Mouse (Mus musculus) kidney, embryonic 15.5 days (tissue): Measurements from ENCODE around the gene Ing1. TPM values are rescaled to one million over a fixed set of nuclear protein-coding genes. Genes with fewer than 3 reads are reported as not detected.
A peak's percentile ranks its signal among the peaks of the same experiment; 100 is the strongest.
"Not testable (repeated sequence)": the region's sequence is repeated elsewhere in the genome, so short reads cannot be mapped to it uniquely, and the experiment has no call there.

Source experiments
- ATAC-seq: fragments of 200-750 bp; cut with Nextera tagmentation; replicated peaks from 2 replicates; pipeline ENCODE4 v1.8.0; 2017; ENCODE audit warnings: moderate TSS enrichment; ENCODE audit not compliant: low FRiP score
- H3K27ac ChIP-seq: fragments of 300-500 bp; sonication (generic); 2 replicates; pipeline ENCODE4 v1.5.1; 2015; ENCODE audit warnings: mild to moderate bottlenecking, inconsistent platforms
- H3K27me3 ChIP-seq: fragments of 300-500 bp; sonication (generic); 2 replicates; pipeline ENCODE4 v1.6.1; 2015; ENCODE audit warnings: inconsistent platforms
- H3K36me3 ChIP-seq: fragments of 300-500 bp; sonication (generic); 2 replicates; pipeline ENCODE4 v1.6.1; 2015; ENCODE audit warnings: inconsistent platforms
- H3K4me1 ChIP-seq: fragments of 300-500 bp; sonication (generic); 2 replicates; pipeline ENCODE4 v1.6.1; 2015; ENCODE audit warnings: inconsistent platforms
- H3K4me2 ChIP-seq: fragments of 300-500 bp; sonication (generic); 2 replicates; pipeline ENCODE4 v1.6.1; 2015; ENCODE audit warnings: moderate library complexity, mild to moderate bottlenecking, inconsistent platforms
- H3K4me3 ChIP-seq: fragments of 300-500 bp; sonication (generic); replicated peaks from 2 replicates; pipeline ENCODE4 v1.5.1; 2015; ENCODE audit warnings: mild to moderate bottlenecking, inconsistent platforms
- H3K9ac ChIP-seq: fragments of 300-500 bp; sonication (generic); 2 replicates; pipeline ENCODE4 v1.6.1; 2015; ENCODE audit warnings: mild to moderate bottlenecking, inconsistent platforms
- H3K9me3 ChIP-seq: fragments of 300-500 bp; sonication (generic); replicated peaks from 2 replicates; pipeline ENCODE4 v1.6.1; 2016; ENCODE audit warnings: inconsistent platforms
- WGBS: fragments of 180-500 bp; shearing (Covaris S2); methylation state at CpG from one replicate; pipeline ENCODE4 v1.1.7; 2015; ENCODE audit warnings: mixed read lengths; 5-methylcytosine and 5-hydroxymethylcytosine counted together
- polyA plus RNA-seq: library from polyadenylated mRNA; unstranded; fragments of >200 nt; fragmentation: Nextera tagmentation; extraction: Ambion mirVana; gene quantifications from 2 replicates; pipeline ENCODE4 v1.2.1, GENCODE M21; 2015

Ing1 gene
- polyA plus RNA-seq, 1 experiment from 2014 or later = 36.9 TPM

DNA sequence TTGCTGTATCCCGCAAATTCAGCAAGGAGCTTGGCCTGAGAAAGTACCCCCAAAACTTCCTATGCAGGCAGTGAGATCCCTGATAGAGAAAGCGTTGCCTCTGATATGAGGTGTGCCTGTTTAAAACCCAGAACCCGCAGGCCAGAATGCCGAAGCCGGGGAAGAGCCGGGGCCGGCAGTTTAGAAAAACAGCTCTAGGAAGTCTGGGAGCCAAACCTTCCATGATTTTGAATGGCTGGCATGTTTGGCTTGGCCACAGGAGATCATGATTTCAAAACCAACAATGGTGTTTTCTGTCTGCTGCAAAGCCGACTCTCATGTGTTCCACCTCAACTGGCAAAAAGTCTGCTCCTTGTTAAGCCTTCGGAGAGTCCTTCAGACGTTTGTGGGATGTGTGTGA is 3.0 kb upstream of the Ing1 start:
- no peak overlapping the region for H3K4me2 ChIP-seq
- peaks cover 14% of the 10 kb centered on the region for H3K36me3 ChIP-seq
- ATAC-seq = no peak
- H3K4me1 ChIP-seq = peaks cover 24% of the 10 kb centered on the region
- no peak overlapping the region for H3K4me3 ChIP-seq
- H3K27me3 ChIP-seq = no peaks in the 10 kb centered on the region
- 71% methylated on average over 10 of the region's 10 CpGs for WGBS
- H3K27ac ChIP-seq = no peak overlapping the region
- no peaks in the 10 kb centered on the region for H3K9me3 ChIP-seq
- no peak overlapping the region for H3K9ac ChIP-seq

DNA sequence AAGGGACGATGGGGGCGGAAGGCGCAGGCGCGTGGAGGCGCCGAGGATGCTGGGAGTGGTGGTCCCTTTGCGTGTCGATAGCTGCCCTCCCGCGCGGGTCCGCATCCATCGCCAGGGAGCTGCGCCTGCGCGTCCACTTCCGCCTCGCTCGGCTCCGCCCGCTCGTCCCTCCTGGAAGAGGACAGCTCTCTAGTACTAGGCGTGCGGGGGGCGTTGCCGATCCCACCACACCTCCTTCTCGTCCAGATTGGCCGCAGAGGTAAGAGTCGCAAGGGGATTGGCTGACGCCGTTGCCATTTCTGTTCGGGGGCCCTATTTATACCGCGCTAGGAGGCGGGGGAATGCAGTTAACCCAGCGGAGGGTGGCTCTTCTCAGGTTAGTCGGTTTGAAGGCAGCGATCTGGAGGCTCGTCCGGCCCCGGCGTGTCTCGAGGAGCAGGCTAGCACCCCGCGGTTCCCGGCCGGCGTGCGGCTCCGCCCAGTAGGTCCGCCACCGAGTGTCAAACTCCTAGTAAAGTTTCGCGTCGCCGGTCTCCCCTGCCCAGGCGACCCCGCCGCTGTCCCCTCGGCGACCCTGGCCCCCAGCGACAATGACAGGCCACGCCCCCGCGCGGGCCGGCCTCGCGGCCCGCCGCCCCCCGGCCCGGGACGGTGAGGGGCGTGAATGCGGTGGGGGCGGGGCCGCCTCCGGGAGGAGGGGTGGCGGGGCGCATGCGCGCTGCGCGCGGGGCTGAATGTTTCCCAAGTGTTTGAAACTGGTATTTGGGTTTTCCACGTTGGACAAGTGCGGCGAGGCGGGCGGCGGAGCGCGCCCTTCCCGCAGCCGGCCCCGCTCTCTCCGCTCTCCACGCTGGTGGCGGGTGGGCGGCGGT is 585 bp downstream of the Ing1 start:
- Histone ChIP-seq H3K4me3 (peak overlapping the region; percentile 95), H3K4me1 (peaks cover 31% of the 10 kb centered on the region), H3K9me3 (no peaks in the 10 kb centered on the region), H3K4me2 (peak overlapping the region; percentile 88), H3K27ac (peak overlapping the region; percentile 99), H3K36me3 (no peaks in the 10 kb centered on the region), H3K27me3 (no peaks in the 10 kb centered on the region), H3K9ac (peak overlapping the region; percentile 94)
- WGBS = under 1% methylated on average over 87 of the region's 103 CpGs
- peak; percentile 89 for ATAC-seq

DNA sequence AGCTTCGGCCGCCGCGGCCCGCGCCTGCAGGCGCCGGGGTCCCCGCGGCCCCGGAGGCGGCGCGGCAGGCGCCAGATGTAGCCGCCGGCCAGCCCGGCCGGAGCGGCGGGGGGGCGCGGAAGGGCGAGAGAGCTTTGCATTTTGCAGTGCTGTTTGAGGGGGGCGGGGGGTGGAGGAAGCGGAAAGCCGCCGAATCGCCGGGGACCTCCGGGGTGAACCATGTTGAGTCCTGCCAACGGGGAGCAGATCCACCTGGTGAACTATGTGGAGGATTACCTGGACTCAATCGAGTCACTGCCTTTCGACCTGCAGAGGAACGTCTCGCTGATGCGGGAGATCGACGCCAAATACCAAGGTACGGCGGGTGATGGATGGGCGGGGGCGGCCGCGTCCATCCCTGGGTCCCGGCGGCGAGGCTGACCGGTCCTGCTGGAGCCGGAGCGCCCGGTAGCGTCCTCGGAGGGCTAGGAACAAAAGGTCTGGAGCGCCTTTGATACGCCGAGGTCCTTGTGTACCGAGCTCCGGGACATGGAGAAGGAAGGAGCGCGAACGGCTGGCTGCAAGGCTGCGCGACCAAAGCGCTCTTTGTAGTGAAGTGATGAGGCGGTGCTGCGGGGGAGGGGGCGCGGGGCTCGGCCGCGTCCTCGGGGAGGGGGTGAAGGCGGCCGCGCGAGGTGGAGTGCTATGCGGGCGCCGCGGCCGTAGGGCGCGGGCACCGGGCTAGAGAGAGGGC is 1.5 kb downstream of the Ing1 start:
- H3K36me3 ChIP-seq = peaks cover 8% of the 10 kb centered on the region
- WGBS = under 1% methylated on average over 69 of the region's 85 CpGs
- peak overlapping the region; percentile 99 for H3K27ac ChIP-seq
- H3K27me3 ChIP-seq = no peaks in the 10 kb centered on the region
- peaks cover 28% of the 10 kb centered on the region for H3K4me1 ChIP-seq
- peak overlapping the region; percentile 88 for H3K4me2 ChIP-seq
- peak overlapping the region; percentile 94 for H3K9ac ChIP-seq
- no peak for ATAC-seq
- no peaks in the 10 kb centered on the region for H3K9me3 ChIP-seq
- H3K4me3 ChIP-seq = peak overlapping the region; percentile 95

DNA sequence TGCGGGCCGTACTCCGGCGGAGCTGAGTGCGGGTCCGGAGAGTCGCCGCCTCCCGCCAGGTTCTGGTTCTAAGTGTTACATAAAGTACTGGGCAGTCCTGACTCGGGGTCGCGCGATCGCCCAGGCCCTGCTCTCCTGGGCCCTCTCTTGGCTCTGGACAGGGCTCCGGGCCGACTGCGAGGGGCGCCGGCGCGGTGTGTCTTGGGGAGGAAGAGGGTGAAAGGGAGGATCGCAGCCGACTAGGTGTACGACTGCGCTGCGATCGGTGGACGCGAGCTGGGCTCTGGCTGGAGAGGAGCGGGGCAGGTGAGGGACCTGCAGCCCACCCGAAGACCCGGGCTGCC is 2.0 kb downstream of the Ing1 start:
- peak overlapping the region; percentile 99 for H3K27ac ChIP-seq
- ATAC-seq = peak; percentile 0; the same call in 1 of the 2 replicates
- H3K27me3 ChIP-seq = no peaks in the 10 kb centered on the region
- peak overlapping the region; percentile 95 for H3K4me3 ChIP-seq
- H3K4me1 ChIP-seq = peaks cover 28% of the 10 kb centered on the region
- under 1% methylated on average over 32 of the region's 32 CpGs for whole genome bisulfite sequencing
- H3K9me3 ChIP-seq = no peaks in the 10 kb centered on the region
- peak overlapping the region; percentile 88 for H3K4me2 ChIP-seq
- peaks cover 14% of the 10 kb centered on the region for H3K36me3 ChIP-seq
- peak overlapping the region; percentile 94 for H3K9ac ChIP-seq

DNA sequence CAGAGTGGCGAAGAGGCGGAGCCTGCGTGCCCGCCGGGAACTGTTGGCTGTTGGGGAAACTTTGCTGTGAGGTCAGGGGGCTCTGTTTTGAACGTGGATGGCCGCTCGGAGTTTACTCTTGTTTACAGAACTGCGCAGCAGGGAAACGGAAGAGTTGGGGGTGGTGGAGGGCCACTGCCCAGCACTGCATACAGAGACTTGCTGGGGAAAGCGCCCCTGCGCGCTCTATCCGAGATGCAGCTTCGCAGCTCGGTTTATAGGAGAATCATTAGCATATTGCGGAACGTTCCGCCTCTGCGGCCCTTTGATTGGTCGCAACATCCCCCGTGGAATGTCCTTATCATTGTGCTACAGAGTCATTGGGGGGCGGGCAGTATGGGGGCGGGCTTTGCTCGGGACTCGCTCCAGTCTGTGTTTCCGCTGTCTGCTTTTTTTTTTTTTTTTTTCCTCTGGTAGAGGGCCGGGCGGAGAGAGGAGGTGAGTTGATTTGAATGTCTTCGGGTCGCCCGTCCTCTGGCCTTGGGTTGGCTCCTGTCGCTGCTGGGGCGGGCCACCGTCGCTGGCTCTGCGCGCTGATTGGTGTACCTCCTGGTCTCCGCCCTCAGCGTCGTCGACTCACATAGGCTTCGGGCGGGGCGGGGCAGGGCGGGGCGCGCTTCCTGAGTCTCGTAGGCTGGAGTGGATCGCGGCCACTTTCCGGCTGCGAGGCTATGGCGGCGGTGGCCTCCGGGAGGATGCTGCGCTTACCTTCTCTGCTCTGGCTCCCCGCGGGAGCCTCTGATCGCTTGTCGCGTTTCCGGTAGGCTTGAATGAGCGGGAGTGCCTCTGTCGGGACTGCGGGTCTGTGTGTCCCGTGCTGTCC is 2.6 kb downstream of the Ing1 start:
- H3K4me3 ChIP-seq = peak overlapping the region; percentile 95
- peaks cover 17% of the 10 kb centered on the region for H3K36me3 ChIP-seq
- H3K27ac ChIP-seq = peak overlapping the region; percentile 99
- H3K27me3 ChIP-seq = no peaks in the 10 kb centered on the region
- peak overlapping the region; percentile 88 for H3K4me2 ChIP-seq
- peak overlapping the region; percentile 94 for H3K9ac ChIP-seq
- peak; percentile 85 for ATAC-seq
- WGBS = under 1% methylated on average over 67 of the region's 67 CpGs
- no peaks in the 10 kb centered on the region for H3K9me3 ChIP-seq
- H3K4me1 ChIP-seq = peaks cover 28% of the 10 kb centered on the region

DNA sequence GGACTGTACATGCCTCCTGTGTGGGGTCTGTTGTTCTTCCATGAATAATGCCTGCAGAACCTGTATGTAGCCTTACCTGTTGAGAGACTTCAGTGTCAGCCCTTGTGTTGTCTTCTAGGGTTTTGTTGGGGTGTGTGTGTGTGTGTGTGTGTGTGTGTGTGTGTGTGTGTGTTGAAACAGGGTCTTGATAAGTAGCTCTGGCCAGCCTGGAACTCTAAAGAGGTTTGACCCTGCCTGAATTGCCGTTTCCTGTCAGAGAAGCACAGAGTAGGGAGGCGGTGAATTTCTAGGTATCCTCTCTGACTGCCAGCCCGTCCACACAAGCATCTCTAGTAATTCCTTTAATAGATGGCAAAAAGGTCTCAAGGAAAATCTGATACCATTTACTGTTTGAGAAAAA is 4.1 kb downstream of the Ing1 start:
- Histone ChIP-seq H3K4me3 (peak overlapping the region; percentile 95), H3K4me2 (peak overlapping the region; percentile 88), H3K9me3 (no peaks in the 10 kb centered on the region), H3K4me1 (peaks cover 20% of the 10 kb centered on the region), H3K27me3 (no peaks in the 10 kb centered on the region), H3K9ac (no peak overlapping the region), H3K36me3 (peaks cover 32% of the 10 kb centered on the region), H3K27ac (no peak overlapping the region)
- 57% methylated on average over 3 of the region's 3 CpGs for WGBS
- ATAC-seq = no peak

DNA sequence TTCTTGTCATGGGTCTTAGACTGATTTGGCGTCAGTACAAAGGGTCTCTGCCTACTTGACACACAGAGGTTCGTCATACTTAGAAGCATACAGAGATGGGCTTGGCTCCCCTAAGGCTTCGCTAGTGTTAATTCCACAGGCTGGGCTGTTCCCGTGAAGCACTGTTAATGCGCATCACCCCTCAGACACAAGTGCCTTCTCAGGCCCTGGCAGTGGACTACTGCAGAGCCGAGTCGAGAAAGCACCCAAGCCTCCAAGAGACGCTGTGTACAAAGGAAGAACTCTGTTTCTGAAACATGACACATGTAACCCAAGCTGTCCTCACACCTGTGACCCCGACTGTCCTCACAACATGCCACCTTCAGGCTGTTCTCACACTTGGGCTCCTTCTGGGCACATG is 4.8 kb downstream of the Ing1 start:
- H3K4me2 ChIP-seq = no peak overlapping the region
- H3K9ac ChIP-seq = no peak overlapping the region
- ATAC-seq = no peak
- H3K4me3 ChIP-seq = no peak overlapping the region
- 66% methylated on average over 9 of the region's 9 CpGs for WGBS
- no peaks in the 10 kb centered on the region for H3K9me3 ChIP-seq
- no peak overlapping the region for H3K27ac ChIP-seq
- H3K36me3 ChIP-seq = peaks cover 39% of the 10 kb centered on the region
- H3K27me3 ChIP-seq = no peaks in the 10 kb centered on the region
- peaks cover 17% of the 10 kb centered on the region for H3K4me1 ChIP-seq

DNA sequence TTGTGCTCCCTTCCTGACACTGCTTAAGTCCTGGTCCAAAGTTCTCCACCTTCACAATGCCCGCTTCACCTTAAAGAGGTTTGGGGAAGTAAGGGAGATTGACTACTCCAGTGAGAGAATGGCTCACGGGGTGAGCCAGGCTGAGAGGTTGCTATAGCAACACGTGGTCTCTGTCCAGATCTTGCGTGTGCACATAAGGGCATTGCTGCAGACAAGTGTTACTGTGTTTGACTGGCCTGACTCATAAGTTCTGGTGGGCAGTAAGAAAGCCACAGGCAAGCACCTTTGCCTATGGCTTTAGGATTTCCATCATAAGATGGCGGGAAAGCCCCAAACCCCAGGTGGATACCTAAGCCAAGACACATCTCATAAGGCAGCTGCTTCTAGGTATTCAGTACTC is 8.9 kb downstream of the Ing1 start:
- no peak overlapping the region for H3K9ac ChIP-seq
- peaks cover 11% of the 10 kb centered on the region for H3K4me1 ChIP-seq
- H3K27ac ChIP-seq = no peak overlapping the region
- no peaks in the 10 kb centered on the region for H3K9me3 ChIP-seq
- 90% methylated on average over 5 of the region's 5 CpGs for WGBS
- H3K27me3 ChIP-seq = no peaks in the 10 kb centered on the region
- H3K36me3 ChIP-seq = peaks cover 69% of the 10 kb centered on the region
- H3K4me3 ChIP-seq = no peak overlapping the region
- H3K4me2 ChIP-seq = no peak overlapping the region
- ATAC-seq = no peak

DNA sequence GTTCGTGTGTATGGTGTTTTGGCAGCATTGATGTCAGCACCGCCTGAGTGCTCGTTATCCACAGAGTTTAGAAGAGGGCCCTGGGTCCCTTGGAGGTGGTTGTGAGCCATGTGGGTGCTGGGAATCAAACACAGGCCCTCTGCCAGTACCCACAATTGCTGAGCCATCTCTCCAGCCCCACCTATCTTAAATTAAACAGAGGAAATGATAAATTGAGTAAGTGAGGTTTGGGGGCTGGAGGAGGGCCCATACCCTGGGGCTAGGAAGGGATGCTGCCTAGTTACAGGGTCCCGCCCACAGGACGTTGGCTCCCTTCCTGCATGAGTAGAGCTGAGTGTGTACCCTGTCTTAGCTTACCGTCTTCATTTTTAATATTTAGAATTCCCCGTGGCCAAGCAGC is 9.3 kb downstream of the Ing1 start:
- WGBS = 87% methylated on average over 7 of the region's 7 CpGs
- Histone ChIP-seq H3K4me2 (no peak overlapping the region), H3K4me3 (no peak overlapping the region), H3K9me3 (no peaks in the 10 kb centered on the region), H3K27me3 (no peaks in the 10 kb centered on the region), H3K9ac (no peak overlapping the region), H3K27ac (no peak overlapping the region), H3K36me3 (peaks cover 69% of the 10 kb centered on the region), H3K4me1 (peaks cover 9% of the 10 kb centered on the region; the same call in 1 of the 2 replicates)
- no peak for ATAC-seq

DNA sequence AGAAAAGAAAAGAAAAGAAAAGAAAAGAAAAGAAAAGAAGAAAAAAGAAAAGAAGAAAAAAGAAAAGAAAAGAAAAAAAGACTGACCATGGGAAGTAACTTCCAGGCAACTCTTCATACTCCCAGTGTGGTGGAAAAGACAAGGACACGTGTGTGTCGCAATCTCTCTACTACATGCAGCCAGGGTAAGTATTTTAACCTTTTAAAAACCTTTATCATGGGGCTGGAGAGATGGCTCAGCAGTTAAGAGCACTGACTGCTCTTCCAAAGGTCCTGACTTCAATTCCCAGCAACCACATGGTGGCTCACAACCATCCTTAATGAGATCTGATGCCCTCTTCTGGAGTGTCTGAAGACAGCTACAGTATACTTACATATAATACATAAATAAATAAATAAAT is 12.8 kb downstream of the Ing1 start:
- ATAC-seq, H3K27me3 ChIP-seq: not testable (repeated sequence)

DNA sequence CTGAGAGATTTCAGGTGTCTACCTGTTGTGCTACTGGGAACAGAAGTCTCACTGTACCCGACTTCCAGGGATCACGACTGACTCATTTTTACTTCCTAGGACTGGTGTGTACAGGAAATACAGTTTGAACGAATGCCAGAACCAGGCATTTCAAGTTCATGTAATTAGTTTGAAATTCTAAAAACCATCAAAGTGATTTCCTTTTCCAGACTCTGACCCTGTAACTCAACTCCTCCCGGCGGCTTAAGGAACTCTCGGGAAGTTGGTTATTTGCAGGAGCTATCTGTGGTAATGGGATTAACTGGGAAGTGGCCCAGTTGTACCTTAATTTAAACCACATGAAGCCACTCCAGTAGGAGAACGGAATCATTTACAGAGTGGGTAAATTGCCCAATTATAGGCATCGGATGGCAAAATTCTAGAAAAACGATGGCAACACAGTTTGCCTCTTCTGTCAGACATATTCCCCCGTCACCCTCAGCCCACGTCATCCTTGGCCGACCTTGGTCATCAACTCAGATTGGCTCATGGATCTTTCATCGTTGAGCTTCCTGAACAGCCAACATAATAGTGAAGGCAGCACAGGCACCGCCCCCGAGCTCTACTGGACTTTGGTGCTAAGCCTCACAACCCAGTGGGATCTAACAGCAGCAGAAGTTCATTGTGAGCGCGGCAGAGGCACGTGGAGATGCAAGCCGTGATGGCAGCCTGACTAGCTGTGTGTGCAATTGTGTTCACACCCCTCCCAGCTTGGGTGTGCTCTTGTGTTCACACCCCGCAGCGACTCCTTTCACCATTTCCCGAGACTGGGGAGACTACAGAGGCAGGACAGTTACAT is 14.1 kb downstream of the Ing1 start:
- Histone ChIP-seq H3K4me1 (peaks cover 7% of the 10 kb centered on the region), H3K9ac (no peak overlapping the region), H3K4me3 (no peak overlapping the region), H3K27me3 (no peaks in the 10 kb centered on the region), H3K27ac (no peak overlapping the region), H3K36me3 (peaks cover 37% of the 10 kb centered on the region), H3K9me3 (no peaks in the 10 kb centered on the region), H3K4me2 (no peak overlapping the region)
- no peak for ATAC-seq
- WGBS = 80% methylated on average over 22 of the region's 22 CpGs

More for the DNA sequence above, 12.8 kb downstream of the Ing1 start:
- H3K9ac ChIP-seq, H3K9me3 ChIP-seq, H3K4me2 ChIP-seq, H3K4me1 ChIP-seq, H3K27ac ChIP-seq, H3K4me3 ChIP-seq: not testable (repeated sequence)
- H3K36me3 ChIP-seq = peaks cover 50% of the 10 kb centered on the region
- WGBS = 87% methylated on average over 2 of the region's 2 CpGs
